Mouse (Mus musculus): ENCODE results near the gene Dock9.
"Not testable (repeated sequence)": the region's sequence is repeated elsewhere in the genome, so short reads cannot be mapped to it uniquely, and the experiment has no call there.

Dock9 gene

DNA sequence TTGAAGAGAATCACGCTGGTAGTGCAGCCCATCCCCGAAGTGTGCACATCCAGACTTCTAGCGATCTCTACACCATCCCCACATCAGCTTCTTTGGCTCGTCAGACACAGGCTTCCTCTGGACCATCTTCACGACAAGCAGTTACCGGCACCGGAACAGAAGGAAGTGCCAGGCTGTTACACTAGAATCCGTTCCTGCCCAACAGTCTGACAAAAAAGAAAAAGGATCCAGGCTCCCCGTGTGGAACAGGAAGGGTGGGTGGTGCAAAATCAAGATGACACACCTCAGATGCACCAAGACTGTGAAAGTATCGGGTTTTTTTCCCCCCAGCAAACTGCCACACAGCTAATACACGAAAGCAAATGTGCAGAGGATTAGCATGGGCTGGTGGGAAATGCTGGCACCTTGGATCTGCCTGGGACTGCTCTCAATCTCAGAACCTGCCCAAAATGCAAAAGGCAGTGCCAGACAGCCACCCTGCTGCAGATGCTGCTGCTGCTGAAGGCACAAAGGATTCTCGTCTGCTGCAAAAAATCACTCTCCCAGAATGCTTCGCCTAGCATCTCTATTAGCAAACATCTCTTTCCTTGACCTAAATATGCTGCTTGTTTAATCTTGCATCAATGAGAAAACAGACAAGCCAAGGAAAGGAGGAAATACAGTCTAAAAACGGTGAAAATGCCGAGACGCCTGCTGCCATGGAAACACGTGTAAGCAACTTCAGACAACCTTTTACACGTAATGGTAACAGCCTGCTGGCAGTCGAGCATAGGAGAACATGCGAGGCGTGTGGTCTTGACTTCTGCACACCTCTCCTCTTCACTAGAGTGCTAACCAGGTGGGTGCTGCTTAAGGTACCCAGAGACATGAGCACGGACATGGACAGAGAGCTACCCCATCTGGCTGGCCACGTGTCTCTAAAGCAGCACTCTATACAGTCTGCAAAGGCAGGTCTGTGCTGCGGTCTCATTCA lies 58.9 kb downstream of the Dock9 start:
- in situ Hi-C loops (cut with MboI, MseI), result no loop called here

GRCm38 (mm10) chr14:121737277-121737676 lies 60.4 kb downstream of the Dock9 start:
- in situ Hi-C loops (cut with MboI, MseI), result no loop called here

- in situ Hi-C loops (cut with MboI, MseI), result no loop called here
These were observed 62.0 kb downstream of the Dock9 start for GRCm38 (mm10) chr14:121735678-121736077.

DNA sequence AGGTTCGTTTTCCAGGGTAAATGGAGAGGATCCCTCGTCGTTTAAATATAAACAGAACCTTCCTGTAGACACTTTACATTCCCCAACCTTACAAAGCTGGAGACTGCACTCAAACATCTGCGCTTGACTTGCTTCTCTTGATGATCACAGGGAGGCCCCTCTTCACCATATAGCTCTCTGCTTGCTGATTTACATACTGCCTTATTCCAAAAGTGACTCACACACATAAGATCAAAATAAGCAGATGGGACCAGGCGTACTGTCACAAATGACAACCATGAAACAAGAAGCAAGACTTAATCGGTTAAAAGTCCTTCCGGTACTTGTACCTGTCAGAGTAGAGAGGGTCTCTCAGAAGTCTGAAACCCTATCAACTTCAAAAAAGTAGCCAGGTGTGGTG lies 63.4 kb downstream of the Dock9 start:
- in situ Hi-C loops (cut with MboI, MseI), result no loop called here

- in situ Hi-C loops (cut with MboI, MseI), result no loop called here
These were observed 63.9 kb downstream of the Dock9 start for GRCm38 (mm10) chr14:121733694-121734093.

DNA sequence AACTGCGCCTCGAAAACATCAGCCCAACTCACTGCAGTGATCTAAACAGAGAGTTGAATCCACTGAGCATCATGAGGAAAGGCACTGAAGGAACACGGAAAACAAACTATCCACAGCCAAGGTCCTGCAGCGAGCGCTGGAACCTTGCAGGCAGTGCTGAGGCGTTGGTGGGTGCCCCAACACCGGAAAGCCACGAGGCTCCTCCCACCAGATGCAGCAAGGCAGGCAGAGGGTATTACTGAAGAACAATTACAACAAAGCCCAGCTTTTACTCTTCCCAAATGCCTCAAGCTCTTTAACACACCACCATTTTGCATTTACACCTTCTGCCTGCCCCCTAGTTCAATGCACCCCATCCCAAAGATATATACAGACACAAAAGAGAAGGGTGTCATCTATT lies 65.4 kb downstream of the Dock9 start:
- in situ Hi-C loops (cut with MboI, MseI), result no loop called here

DNA sequence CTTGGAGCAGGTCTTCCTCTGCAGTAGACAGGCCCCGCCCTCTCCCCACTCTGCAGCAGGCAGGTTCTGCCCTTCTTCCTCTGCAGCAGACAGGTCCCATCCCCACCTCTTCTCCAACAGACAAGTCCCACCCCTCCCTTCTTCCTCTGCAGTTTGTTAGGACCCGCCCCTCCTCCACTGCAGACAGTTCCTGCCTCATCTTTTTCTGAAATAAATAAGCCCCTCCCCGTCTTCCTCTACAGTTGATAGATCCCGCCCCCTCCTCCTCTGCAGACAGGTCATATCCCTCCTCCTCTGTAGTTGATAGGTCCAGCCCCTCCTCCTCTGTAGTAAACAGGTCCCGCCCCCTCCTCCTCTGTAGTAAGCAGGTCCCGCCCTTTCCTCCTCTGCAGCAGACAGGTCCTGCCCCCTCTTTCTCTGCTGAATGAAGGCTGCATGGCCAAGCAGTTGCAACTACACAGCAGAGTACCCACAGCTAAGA lies 65.9 kb downstream of the Dock9 start:
- in situ Hi-C loops (cut with MboI, MseI), result no loop called here

- in situ Hi-C loops (cut with MboI, MseI), result no loop called here
These were observed 66.7 kb downstream of the Dock9 start for GRCm38 (mm10) chr14:121730966-121731365.

GRCm38 (mm10) chr14:121727996-121728395 lies 69.6 kb downstream of the Dock9 start:
- in situ Hi-C loops (cut with MboI, MseI), result no loop called here

GRCm38 (mm10) chr14:121724501-121724900 lies 73.1 kb downstream of the Dock9 start:
- in situ Hi-C loops (cut with MboI, MseI), result no loop called here

DNA sequence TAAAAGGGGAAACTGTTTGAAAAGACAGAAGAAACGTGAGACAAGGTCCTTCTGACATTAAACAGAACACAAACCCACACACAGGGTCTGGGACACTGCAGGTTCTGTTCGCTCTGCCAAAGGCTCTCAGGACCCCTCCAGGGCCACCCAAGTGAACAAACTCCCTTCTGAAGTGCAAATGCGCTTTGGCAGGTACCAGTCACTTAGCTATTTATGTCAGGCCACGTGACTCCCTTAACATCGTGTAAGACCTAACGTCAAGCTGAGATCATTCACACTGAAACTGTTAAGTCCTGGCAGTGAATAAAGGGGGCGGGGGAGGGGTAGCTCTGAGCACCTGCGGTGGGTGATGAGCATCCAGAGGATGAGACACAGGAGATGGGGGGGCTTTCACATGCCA lies 74.9 kb downstream of the Dock9 start:
- in situ Hi-C loops (cut with MboI, MseI), result no loop called here

GRCm38 (mm10) chr14:121721431-121721830 lies 76.2 kb downstream of the Dock9 start:
- in situ Hi-C loops (cut with MboI, MseI), result no loop called here

GRCm38 (mm10) chr14:121719638-121720601 lies 77.7 kb downstream of the Dock9 start:
- in situ Hi-C loops (cut with MboI, MseI), result no loop called here

- in situ Hi-C loops (cut with MboI, MseI), result not testable (repeated sequence)
These were observed 82.8 kb downstream of the Dock9 start for GRCm38 (mm10) chr14:121714799-121715198.

DNA sequence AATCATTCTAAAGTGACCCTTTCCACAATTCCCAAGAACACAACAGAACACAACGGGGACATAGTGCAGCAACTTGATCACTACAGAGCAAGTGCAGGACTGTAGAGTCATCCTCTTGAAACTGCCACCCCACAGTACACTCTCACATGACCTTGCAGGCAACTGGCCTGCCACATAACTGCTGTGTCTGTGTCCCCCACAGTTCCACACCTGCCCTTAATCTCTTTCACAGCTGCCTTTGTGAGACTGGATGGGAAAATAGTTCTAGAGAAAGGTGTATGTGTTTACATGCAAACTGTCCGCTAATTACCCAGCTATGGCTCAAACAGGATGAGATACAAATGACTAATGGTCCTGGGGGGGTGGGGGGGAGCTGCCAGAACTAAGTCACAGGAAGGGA lies 83.4 kb downstream of the Dock9 start:
- in situ Hi-C loops (cut with MboI, MseI), result no loop called here

DNA sequence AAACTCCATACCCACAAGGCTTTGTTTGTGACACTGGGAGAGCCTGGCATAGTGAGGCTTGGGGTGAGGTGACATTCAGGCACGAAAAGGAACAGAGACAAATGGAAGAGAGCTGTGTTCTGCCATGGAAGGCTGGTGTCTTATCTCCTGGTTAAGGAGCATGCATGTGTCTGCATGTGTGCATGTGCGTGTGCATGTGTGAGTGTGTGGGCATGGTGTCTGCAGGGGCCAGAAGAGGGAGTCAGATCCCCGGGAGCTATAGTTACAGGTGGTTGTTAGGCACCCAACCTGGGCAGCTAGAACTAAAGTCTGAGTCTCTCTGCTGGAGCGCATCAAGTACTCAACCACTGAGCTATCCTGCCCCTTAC lies 83.8 kb downstream of the Dock9 start:
- in situ Hi-C loops (cut with MboI, MseI), result no loop called here

DNA sequence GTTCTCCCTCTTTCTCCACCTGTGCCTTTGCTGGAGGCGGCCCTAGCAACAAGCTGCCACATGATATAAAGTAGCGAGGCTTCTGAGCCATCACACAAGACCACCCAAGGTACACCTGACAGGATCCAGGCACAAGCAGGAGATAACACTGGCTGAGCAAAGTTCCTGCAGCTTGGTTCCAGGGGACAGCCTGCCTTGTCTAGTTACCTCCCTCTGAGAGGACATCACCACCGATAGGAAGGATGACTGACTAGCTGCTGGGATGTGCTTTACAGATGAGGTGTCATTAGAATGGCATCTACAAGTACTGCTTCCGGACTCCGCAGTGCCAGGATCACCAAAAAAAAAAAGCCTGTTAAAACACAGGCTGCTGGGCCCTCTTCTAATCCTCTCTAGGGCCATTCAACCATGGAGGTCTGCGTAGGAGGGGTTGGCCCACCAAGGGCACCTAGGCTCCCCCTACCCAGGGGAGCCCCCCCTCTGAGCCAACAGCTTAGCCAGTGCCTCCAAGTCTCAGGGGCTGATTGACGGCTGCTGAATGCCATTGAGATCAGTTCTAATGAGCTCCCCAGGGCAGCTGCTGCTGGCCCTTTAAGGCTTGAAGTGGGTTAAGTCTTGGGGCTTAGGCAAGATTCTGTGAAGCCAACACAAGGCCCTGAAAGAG lies 84.3 kb downstream of the Dock9 start:
- in situ Hi-C loops (cut with MboI, MseI), result no loop called here

GRCm38 (mm10) chr14:121711089-121711826 lies 86.4 kb downstream of the Dock9 start:
- in situ Hi-C loops (cut with MboI, MseI), result no loop called here

GRCm38 (mm10) chr14:121710130-121710529 lies 87.5 kb downstream of the Dock9 start:
- in situ Hi-C loops (cut with MboI, MseI), result no loop called here

- in situ Hi-C loops (cut with MboI, MseI), result no loop called here
These were observed 89.4 kb downstream of the Dock9 start for GRCm38 (mm10) chr14:121708244-121708643.

DNA sequence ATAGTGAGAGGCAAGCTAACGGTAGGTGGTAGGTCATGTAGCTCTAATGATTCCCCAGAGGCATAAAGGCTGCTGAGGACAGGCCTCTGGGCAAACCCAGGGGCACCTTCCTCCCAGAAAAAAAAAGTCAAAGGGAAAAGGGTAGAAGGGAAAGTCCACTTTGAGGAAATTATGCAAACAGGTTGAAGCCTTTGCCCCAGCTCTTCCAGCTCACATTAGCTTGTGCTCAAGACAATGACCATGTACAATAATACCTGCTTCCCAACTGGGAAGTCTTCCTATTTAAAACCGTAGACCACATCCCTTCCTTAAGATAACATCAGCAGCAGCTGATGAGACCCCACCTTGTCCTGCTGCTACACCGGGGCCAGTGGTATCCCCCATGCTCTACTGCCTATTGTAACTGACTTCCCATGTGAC lies 91.1 kb downstream of the Dock9 start:
- in situ Hi-C loops (cut with MboI, MseI), result no loop called here

All from T-helper 1 cell (primary cell).